Mouse (Mus musculus) forebrain, embryonic 14.5 days (tissue): ENCODE results near the gene Dock10. TPM values are rescaled to one million over a fixed set of nuclear protein-coding genes. Genes with fewer than 3 reads are reported as not detected.

Experiments used
- ATAC-seq: fragments of 200-750 bp; cut with Nextera tagmentation; 2 replicates; pipeline ENCODE4 v1.8.0; 2017; ENCODE audit warnings: mild to moderate bottlenecking, moderate library complexity
- DNase-seq: peaks from one replicate; pipeline ENCODE4 v3.0.0-alpha.2; 2015; ENCODE audit warnings: low spot score
- H3K27ac ChIP-seq: fragments of 300-500 bp; sonication (generic); 2 replicates; pipeline ENCODE4 v1.5.1; 2014; ENCODE audit warnings: low read depth, mild to moderate bottlenecking, control low read depth, low read length, moderate library complexity
- H3K27me3 ChIP-seq: fragments of 300-500 bp; sonication (generic); replicated peaks from 2 replicates; pipeline ENCODE4 v1.6.1; 2014; ENCODE audit warnings: low read length, control low read depth, mixed read lengths; ENCODE audit not compliant: control insufficient read depth, insufficient read depth
- H3K36me3 ChIP-seq: fragments of 300-500 bp; sonication (generic); 2 replicates; pipeline ENCODE4 v1.6.1; 2014; ENCODE audit warnings: low read length, control low read depth; ENCODE audit not compliant: control insufficient read depth, insufficient read depth
- H3K4me1 ChIP-seq: fragments of 300-500 bp; sonication (generic); 2 replicates; pipeline ENCODE4 v1.6.1; 2014; ENCODE audit warnings: antibody characterized with exemption, low read length, control low read depth; ENCODE audit not compliant: control insufficient read depth, insufficient read depth
- H3K4me2 ChIP-seq: fragments of 300-500 bp; sonication (generic); 2 replicates; pipeline ENCODE4 v1.6.1; 2014; ENCODE audit warnings: mild to moderate bottlenecking, control low read depth, low read length
- H3K4me3 ChIP-seq: fragments of 300-500 bp; sonication (generic); 2 replicates; pipeline ENCODE4 v1.5.1; 2014; ENCODE audit warnings: low read depth, low read length, control low read depth
- H3K9ac ChIP-seq: fragments of 300-500 bp; sonication (generic); 2 replicates; pipeline ENCODE4 v1.6.1; 2014; ENCODE audit warnings: mild to moderate bottlenecking, low read length, control low read depth, moderate library complexity
- H3K9me3 ChIP-seq: fragments of 300-500 bp; sonication (generic); replicated peaks from 2 replicates; pipeline ENCODE4 v1.6.1; 2016; ENCODE audit warnings: low read length, control low read depth, mixed read lengths; ENCODE audit not compliant: control insufficient read depth
- WGBS: fragments of 180-500 bp; shearing (Covaris S2); extraction: QIAGEN DNeasy Blood & Tissue Kit; methylation state at CpG from one replicate; pipeline ENCODE4 v1.1.7; 2014; 5-methylcytosine and 5-hydroxymethylcytosine counted together
- polyA plus RNA-seq: library from polyadenylated mRNA; unstranded; fragments of >200 nt; fragmentation: Nextera tagmentation; extraction: Ambion mirVana; gene quantifications from 2 replicates; pipeline ENCODE4 v1.2.1, GENCODE M21; 2014

The Dock10 gene
- polyA plus RNA-seq, 1 experiment from 2014 or later: 1.6 TPM

GRCm38 (mm10) chr1:80459923-80460322 is 298.4 kb downstream of the Dock10 start:
- no peaks in the 10 kb centered on the region for H3K27me3 ChIP-seq
- no peak overlapping the region for H3K4me2 ChIP-seq
- WGBS: 42% methylated on average over 1 of the region's 1 CpGs
- H3K9me3 ChIP-seq: no peaks in the 10 kb centered on the region
- no peaks in the 10 kb centered on the region for H3K4me1 ChIP-seq
- ATAC-seq (peak; percentile 86; the same call in 1 of the 2 replicates), DNase-seq (peak; percentile 58)
- H3K9ac ChIP-seq: no peak overlapping the region
- no peak overlapping the region for H3K27ac ChIP-seq
- no peak overlapping the region for H3K4me3 ChIP-seq
- no peaks in the 10 kb centered on the region for H3K36me3 ChIP-seq

GRCm38 (mm10) chr1:80459477-80459876 is 298.9 kb downstream of the Dock10 start:
- no peaks in the 10 kb centered on the region for H3K4me1 ChIP-seq
- DNase-seq (peak; percentile 59), ATAC-seq (peak; percentile 90)
- H3K27ac ChIP-seq: no peak overlapping the region
- no peaks in the 10 kb centered on the region for H3K27me3 ChIP-seq
- no peak overlapping the region for H3K4me2 ChIP-seq
- H3K9me3 ChIP-seq: no peaks in the 10 kb centered on the region
- no peak overlapping the region for H3K9ac ChIP-seq
- no peaks in the 10 kb centered on the region for H3K36me3 ChIP-seq
- no peak overlapping the region for H3K4me3 ChIP-seq

GRCm38 (mm10) chr1:80453971-80454370 is 304.4 kb downstream of the Dock10 start:
- Histone ChIP-seq H3K4me3 (no peak overlapping the region), H3K27me3 (no peaks in the 10 kb centered on the region), H3K27ac (no peak overlapping the region), H3K9ac (no peak overlapping the region), H3K4me1 (no peaks in the 10 kb centered on the region), H3K4me2 (no peak overlapping the region), H3K36me3 (no peaks in the 10 kb centered on the region), H3K9me3 (no peaks in the 10 kb centered on the region)
- 76% methylated on average over 2 of the region's 2 CpGs for WGBS
- DNase-seq (no peak), ATAC-seq (no peak)

GRCm38 (mm10) chr1:80451914-80452549 is 306.3 kb downstream of the Dock10 start:
- H3K36me3 ChIP-seq: no peaks in the 10 kb centered on the region
- no peak overlapping the region for H3K9ac ChIP-seq
- no peaks in the 10 kb centered on the region for H3K9me3 ChIP-seq
- H3K4me1 ChIP-seq: no peaks in the 10 kb centered on the region
- no peak overlapping the region for H3K4me3 ChIP-seq
- H3K27me3 ChIP-seq: no peaks in the 10 kb centered on the region
- 82% methylated on average over 1 of the region's 1 CpGs for WGBS
- no peak for DNase-seq
- H3K27ac ChIP-seq: no peak overlapping the region
- H3K4me2 ChIP-seq: no peak overlapping the region
- no peak for ATAC-seq
